In genomic region chr16:55259719-55260118, GRCm38 (mm10) we compare ENCODE assay signal across 15 mouse cellular contexts. TPM values are rescaled to one million over a fixed set of nuclear protein-coding genes. Genes with fewer than 3 reads are reported as not detected.
A peak's percentile ranks its signal among the peaks of the same experiment; 100 is the strongest.
DNase-seq lines count a peak whose midpoint lies in the region; ATAC-seq and TF ChIP-seq lines count a peak whose summit lies in the region.
"Had no signal": no experiment of that assay in that cellular context is flagged by ENCODE, and none has a peak within 500 bp of the region (broad histone marks: within the 10 kb centered on the region; RNA-seq: fewer than 3 reads in every experiment).

No protein-coding gene starts in this region.

- H3K4me3 ChIP-seq in forebrain, embryonic 12.5 days (replicated peaks) = no peak overlapping the region
- H3K4me3 ChIP-seq in forebrain, embryonic 15.5 days = no peak overlapping the region
- H3K4me3 ChIP-seq in midbrain, embryonic 14.5 days (replicated peaks; ENCODE audit: low read depth, low read length) = no peak overlapping the region
- no peak overlapping the region for H3K4me3 ChIP-seq in liver, embryonic 11.5 days (ENCODE audit: low read depth, low read length)
- H3K4me3 ChIP-seq: embryonic facial prominence, embryonic 15.5 days had no signal

- H3K4me2 ChIP-seq in forebrain, embryonic 12.5 days = no peak overlapping the region
- no peak overlapping the region for H3K4me2 ChIP-seq in forebrain, embryonic 15.5 days (replicated peaks)
- no peak overlapping the region for H3K4me2 ChIP-seq in midbrain, embryonic 14.5 days (ENCODE audit: low read length)
- H3K4me2 ChIP-seq in liver, embryonic 11.5 days = no peak overlapping the region
- H3K4me2 ChIP-seq: embryonic facial prominence, embryonic 15.5 days had no signal

- WGBS in forebrain, embryonic 12.5 days = 71% methylated on average over 6 of the region's 6 CpGs
- WGBS in forebrain, embryonic 15.5 days = 64% methylated on average over 6 of the region's 6 CpGs
- whole genome bisulfite sequencing in midbrain, embryonic 14.5 days = 83% methylated on average over 6 of the region's 6 CpGs
- WGBS in liver, embryonic 11.5 days = 79% methylated on average over 6 of the region's 6 CpGs

- no peak for TF ChIP-seq CTCF in brain, embryonic 14.5 days (IDR thresholded peaks at IDR 0.05; ENCODE audit: borderline replicate concordance, extremely low read depth, insufficient read depth, insufficient read length)

- H3K9ac ChIP-seq in forebrain, embryonic 12.5 days = no peak overlapping the region
- no peak overlapping the region for H3K9ac ChIP-seq in forebrain, embryonic 15.5 days (replicated peaks)
- no peak overlapping the region for H3K9ac ChIP-seq in midbrain, embryonic 14.5 days (replicated peaks; ENCODE audit: low read length)
- H3K9ac ChIP-seq in liver, embryonic 11.5 days (ENCODE audit: low read depth, low read length) = no peak overlapping the region
- H3K9ac ChIP-seq: embryonic facial prominence, embryonic 15.5 days had no signal

- peak; percentile 72 for DNase-seq in brain, embryonic 14.5 days (ENCODE audit: low read depth)
- DNase-seq in layer of hippocampus, adult 9-10 months (ENCODE audit: low spot score) = peak; percentile 41
- DNase-seq in midbrain, embryonic 14.5 days = peak; percentile 19
- no peak for DNase-seq in liver, embryonic 11.5 days (ENCODE audit: low spot score)
- no peak for DNase-seq in urinary bladder, postnatal 4 days (ENCODE audit: low spot score in 2 of 2)
- DNase-seq in thymus, postnatal 0 days (ENCODE audit: low spot score) = no peak
- DNase-seq: adrenal gland, postnatal 14 days; heart, adult 18-20 months; heart, postnatal 10 days; kidney, postnatal 25 days; liver had no signal

- no peaks in the 10 kb centered on the region for H3K27me3 ChIP-seq in forebrain, embryonic 12.5 days
- H3K27me3 ChIP-seq in forebrain, embryonic 15.5 days = no peaks in the 10 kb centered on the region
- H3K27me3 ChIP-seq in midbrain, embryonic 14.5 days (ENCODE audit: control insufficient read depth, insufficient read depth, low read length) = no peaks in the 10 kb centered on the region
- H3K27me3 ChIP-seq in liver, embryonic 11.5 days (replicated peaks; ENCODE audit: control insufficient read depth, insufficient read depth, low read length) = no peaks in the 10 kb centered on the region
- H3K27me3 ChIP-seq: embryonic facial prominence, embryonic 15.5 days had no signal

- no peak for TF ChIP-seq POLR2A in brain, embryonic 14.5 days (IDR thresholded peaks at IDR 0.05; ENCODE audit: borderline replicate concordance, extremely low read depth, insufficient read depth, insufficient read length, poor library complexity, severe bottlenecking)

- peak; percentile 55; the same call in 1 of the 2 replicates for ATAC-seq in forebrain, embryonic 12.5 days (ENCODE audit: low FRiP score)
- no peak; the same call in 1 of the 2 replicates for ATAC-seq in forebrain, embryonic 15.5 days (replicated peaks)
- no peak for ATAC-seq in midbrain, embryonic 14.5 days (ENCODE audit: low FRiP score, low TSS enrichment)
- ATAC-seq in liver, embryonic 11.5 days (replicated peaks; ENCODE audit: low FRiP score) = no peak

- no peaks in the 10 kb centered on the region for H3K9me3 ChIP-seq in forebrain, embryonic 12.5 days
- H3K9me3 ChIP-seq in forebrain, embryonic 15.5 days = no peaks in the 10 kb centered on the region
- H3K9me3 ChIP-seq in midbrain, embryonic 14.5 days (ENCODE audit: control insufficient read depth, low read length) = no peaks in the 10 kb centered on the region
- no peaks in the 10 kb centered on the region for H3K9me3 ChIP-seq in liver, embryonic 11.5 days (ENCODE audit: control insufficient read depth, low read length)
- H3K9me3 ChIP-seq: embryonic facial prominence, embryonic 15.5 days had no signal

- H3K36me3 ChIP-seq in forebrain, embryonic 12.5 days (replicated peaks) = no peaks in the 10 kb centered on the region
- no peaks in the 10 kb centered on the region for H3K36me3 ChIP-seq in forebrain, embryonic 15.5 days
- H3K36me3 ChIP-seq in midbrain, embryonic 14.5 days (ENCODE audit: control insufficient read depth, insufficient read depth, low read length) = no peaks in the 10 kb centered on the region
- no peaks in the 10 kb centered on the region for H3K36me3 ChIP-seq in liver, embryonic 11.5 days (ENCODE audit: control insufficient read depth, insufficient read depth, low read length)
- H3K36me3 ChIP-seq: embryonic facial prominence, embryonic 15.5 days had no signal

- no peaks in the 10 kb centered on the region; the same call in 1 of the 2 replicates for H3K4me1 ChIP-seq in forebrain, embryonic 12.5 days
- H3K4me1 ChIP-seq in forebrain, embryonic 15.5 days = no peaks in the 10 kb centered on the region
- H3K4me1 ChIP-seq in midbrain, embryonic 14.5 days (ENCODE audit: control insufficient read depth, insufficient read depth, low read length) = no peaks in the 10 kb centered on the region
- H3K4me1 ChIP-seq in liver, embryonic 11.5 days (replicated peaks; ENCODE audit: control insufficient read depth, insufficient read depth, low read length) = no peaks in the 10 kb centered on the region
- H3K4me1 ChIP-seq: embryonic facial prominence, embryonic 15.5 days had no signal

- no peak overlapping the region for H3K27ac ChIP-seq in forebrain, embryonic 12.5 days
- H3K27ac ChIP-seq in forebrain, embryonic 15.5 days (replicated peaks) = no peak overlapping the region
- no peak overlapping the region for H3K27ac ChIP-seq in midbrain, embryonic 14.5 days (replicated peaks; ENCODE audit: low read depth, low read length)
- no peak overlapping the region for H3K27ac ChIP-seq in liver, embryonic 11.5 days (ENCODE audit: low read depth, low read length)
- H3K27ac ChIP-seq: embryonic facial prominence, embryonic 15.5 days had no signal

RNA-seq across cellular contexts. Expression of gene Zpld1, which starts 38.1 kb away (rescaled TPM):
- polyA plus RNA-seq in forebrain, embryonic 12.5 days (2016; fragmentation: Nextera tagmentation; extraction: Ambion mirVana) = 0.36 and 0.86 TPM in 2 replicates
- 0.65 and 0.93 TPM in 2 replicates for polyA plus RNA-seq in forebrain, embryonic 15.5 days (2015; fragmentation: Nextera tagmentation; extraction: Ambion mirVana)
- 0.14 and 0.18 TPM in 2 replicates for polyA plus RNA-seq in brain, embryonic 14.5 days (2012; rRNA removed)
- polyA plus RNA-seq in midbrain, embryonic 14.5 days (2014; fragmentation: Nextera tagmentation; extraction: Ambion mirVana) = 0.11 and 0.22 TPM in 2 replicates
- not detected in 2 replicates for polyA plus RNA-seq in liver, embryonic 11.5 days (2014; fragmentation: Nextera tagmentation; extraction: Ambion mirVana)
- polyA plus RNA-seq in thymus, postnatal 0 days (2015; fragmentation: Nextera tagmentation; extraction: Ambion mirVana) = not detected in 2 replicates
- polyA plus RNA-seq: intestine, embryonic 14.5 days had no signal

Comparison
In these comparisons a context has a peak if more than half of its experiments do, and no peak if none do; other contexts are left out.
1. DNase-seq: peak in brain, embryonic 14.5 days (single experiment), layer of hippocampus, adult 9-10 months (single experiment) and midbrain, embryonic 14.5 days (single experiment); none in liver, embryonic 11.5 days (single experiment), urinary bladder, postnatal 4 days (0 of 2) and thymus, postnatal 0 days (single experiment).